Mouse (Mus musculus): Measurements from ENCODE around the gene Cmbl. TPM values are rescaled to one million over a fixed set of nuclear protein-coding genes. Genes with fewer than 3 reads are reported as not detected.

Gene Cmbl
- polyA plus RNA-seq (2012; rRNA removed) = 57.5 and 62.9 TPM in 2 replicates

GRCm38 (mm10) chr15:31565184-31565583 is at the start of gene Cmbl:
TSS of gene Cmbl (plus strand) at chr15:31565389.
- no peak for DNase-seq (ENCODE audit: low spot score)

- no peak for DNase-seq (ENCODE audit: low spot score)
Observed at GRCm38 (mm10) chr15:31517186-31517585, 48.0 kb upstream of the Cmbl start.

GRCm38 (mm10) chr15:31518371-31518770 is 46.8 kb upstream of the Cmbl start:
- no peak for DNase-seq (ENCODE audit: low spot score)

- DNase-seq (ENCODE audit: low spot score) = no peak
Observed at GRCm38 (mm10) chr15:31519000-31519399, 46.2 kb upstream of the Cmbl start.

- no peak for DNase-seq (ENCODE audit: low spot score)
Observed at GRCm38 (mm10) chr15:31526463-31526862, 38.7 kb upstream of the Cmbl start.

- no peak for DNase-seq (ENCODE audit: low spot score)
Observed at GRCm38 (mm10) chr15:31528477-31528876, 36.7 kb upstream of the Cmbl start.

- no peak for DNase-seq (ENCODE audit: low spot score)
Observed at GRCm38 (mm10) chr15:31529103-31529502, 36.1 kb upstream of the Cmbl start.

- DNase-seq (ENCODE audit: low spot score) = peak; percentile 44
Observed at GRCm38 (mm10) chr15:31529811-31530658, 35.2 kb upstream of the Cmbl start.

GRCm38 (mm10) chr15:31530659-31531445 is 34.3 kb upstream of the Cmbl start, which contains the start of gene March6:
TSS of gene March6 (minus strand) at chr15:31531053.
- peak; percentile 80 for DNase-seq (ENCODE audit: low spot score)

GRCm38 (mm10) chr15:31531446-31532330 is 33.5 kb upstream of the Cmbl start:
- no peak for DNase-seq (ENCODE audit: low spot score)

- DNase-seq (ENCODE audit: low spot score) = no peak
Observed at GRCm38 (mm10) chr15:31532331-31533021, 32.7 kb upstream of the Cmbl start.

- DNase-seq (ENCODE audit: low spot score) = no peak
Observed at GRCm38 (mm10) chr15:31533529-31533928, 31.7 kb upstream of the Cmbl start.

- no peak for DNase-seq (ENCODE audit: low spot score)
Observed at GRCm38 (mm10) chr15:31534421-31535258, 30.5 kb upstream of the Cmbl start.

GRCm38 (mm10) chr15:31535259-31535855 is 29.8 kb upstream of the Cmbl start:
- no peak for DNase-seq (ENCODE audit: low spot score)

GRCm38 (mm10) chr15:31536051-31536737 is 29.0 kb upstream of the Cmbl start:
- no peak for DNase-seq (ENCODE audit: low spot score)

- no peak for DNase-seq (ENCODE audit: low spot score)
Observed at GRCm38 (mm10) chr15:31537706-31538105, 27.5 kb upstream of the Cmbl start.

GRCm38 (mm10) chr15:31538346-31538745 is 26.8 kb upstream of the Cmbl start:
- no peak for DNase-seq (ENCODE audit: low spot score)

GRCm38 (mm10) chr15:31539643-31540512 is 25.3 kb upstream of the Cmbl start:
- no peak for DNase-seq (ENCODE audit: low spot score)

Measured in urinary bladder, adult 2 months (tissue).